ENCODE assay signal across 30 mouse cellular contexts in the genomic region with DNA sequence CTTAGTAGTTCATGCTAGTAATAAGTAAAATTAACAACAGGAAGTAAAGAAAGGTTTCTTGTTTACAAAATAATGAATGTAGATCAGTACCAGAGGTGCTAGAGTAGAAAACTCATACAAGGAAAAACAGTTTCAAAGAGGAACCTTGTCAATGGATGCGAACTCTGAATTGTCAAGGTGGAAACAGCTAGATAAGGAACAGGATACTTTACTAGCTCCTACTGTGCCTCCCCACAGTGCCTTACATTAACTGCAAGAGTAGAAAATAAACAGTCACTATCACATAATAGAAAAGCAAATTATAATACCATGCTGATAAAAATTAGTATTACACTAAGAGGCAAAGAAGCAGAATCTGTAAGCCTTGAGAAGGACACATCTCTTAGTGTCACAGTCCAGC. TPM values are rescaled to one million over a fixed set of nuclear protein-coding genes. Genes with fewer than 3 reads are reported as not detected.
DNase-seq lines count a peak whose midpoint lies in the region; ATAC-seq and TF ChIP-seq lines count a peak whose summit lies in the region.
"Had no signal": no experiment of that assay in that cellular context is flagged by ENCODE, and none has a peak within 500 bp of the region (broad histone marks: within the 10 kb centered on the region; RNA-seq: fewer than 3 reads in every experiment).

No protein-coding gene starts in this region.

- no peak for TF ChIP-seq POLR2A in MEL (IDR thresholded peaks at IDR 0.05; ENCODE audit: control insufficient read depth in 1 of 2, insufficient read depth in 1 of 2, low read depth in 1 of 2, low read length in 2 of 2, poor library complexity in 1 of 2)

- H3K27me3 ChIP-seq in G1E (ENCODE audit: insufficient read depth, low read length) (no peaks in the 10 kb centered on the region), MEL (ENCODE audit: control insufficient read depth in 1 of 2, insufficient read depth in 2 of 2, low read length in 2 of 2) (no peaks in the 10 kb centered on the region)
- no peaks in the 10 kb centered on the region for H3K27me3 ChIP-seq in liver, embryonic 15.5 days
- H3K27me3 ChIP-seq: embryonic facial prominence, embryonic 13.5 days; forebrain, embryonic 12.5 days; forebrain, embryonic 15.5 days; heart, embryonic 12.5 days; heart, embryonic 15.5 days; hindbrain, embryonic 13.5 days had no signal

- no peak overlapping the region for H3K4me2 ChIP-seq in liver, embryonic 15.5 days
- H3K4me2 ChIP-seq: embryonic facial prominence, embryonic 13.5 days; forebrain, embryonic 12.5 days; forebrain, embryonic 15.5 days; heart, embryonic 12.5 days; heart, embryonic 15.5 days; hindbrain, embryonic 13.5 days had no signal

- TF ChIP-seq RAD21 in MEL (IDR thresholded peaks at IDR 0.05; ENCODE audit: low read depth, low read length) = no peak

- H3K9me3 ChIP-seq in G1E (replicated peaks) (no peaks in the 10 kb centered on the region), MEL (replicated peaks; ENCODE audit: insufficient read depth, low read length) (no peaks in the 10 kb centered on the region)
- H3K9me3 ChIP-seq in liver, embryonic 15.5 days (replicated peaks) = no peaks in the 10 kb centered on the region
- H3K9me3 ChIP-seq: embryonic facial prominence, embryonic 10.5 days; embryonic facial prominence, embryonic 13.5 days; forebrain, embryonic 12.5 days; forebrain, embryonic 15.5 days; heart, embryonic 12.5 days; heart, embryonic 15.5 days; hindbrain, embryonic 10.5 days; hindbrain, embryonic 13.5 days had no signal

- H3K79me2 ChIP-seq in MEL (ENCODE audit: control insufficient read depth, insufficient read depth, low read length, poor library complexity) = no peaks in the 10 kb centered on the region

- peaks cover 13% of the 10 kb centered on the region for H3K4me1 ChIP-seq in G1E (ENCODE audit: insufficient read depth, low read depth, low read length)
- 0 out of 4 replicates have a peak, but pooled peaks cover 0 to 5% of the 10 kb centered on the region in 2 experiments for H3K4me1 ChIP-seq in MEL (ENCODE audit: control insufficient read depth in 1 of 2, insufficient read depth in 2 of 2, low read length in 2 of 2)
- no peaks in the 10 kb centered on the region; the same call in 1 of the 2 replicates for H3K4me1 ChIP-seq in liver, embryonic 15.5 days (replicated peaks)
- H3K4me1 ChIP-seq: embryonic facial prominence, embryonic 10.5 days; embryonic facial prominence, embryonic 13.5 days; forebrain, embryonic 12.5 days; forebrain, embryonic 15.5 days; heart, embryonic 12.5 days; heart, embryonic 15.5 days; hindbrain, embryonic 10.5 days; hindbrain, embryonic 13.5 days had no signal

- no peak for TF ChIP-seq CTCF in G1E (IDR thresholded peaks at IDR 0.05; ENCODE audit: low read depth, low read length)
- TF ChIP-seq CTCF in MEL (IDR thresholded peaks at IDR 0.05 in 2 of 3, conservative IDR thresholded peaks at IDR 0.05 in 1 of 3; ENCODE audit: control insufficient read depth in 1 of 3, insufficient read depth in 1 of 3, low read depth in 2 of 3, low read length in 3 of 3, poor library complexity in 1 of 3, severe bottlenecking in 1 of 3) = no peak

- peak; percentile 70 for ATAC-seq in G1E (ENCODE audit: extremely low read depth, insufficient number of reproducible peaks, low FRiP score, poor library complexity, severe bottlenecking)
- ATAC-seq in liver, embryonic 15.5 days (ENCODE audit: insufficient read depth) = peak; percentile 28; the same call in 1 of the 2 replicates
- ATAC-seq: activated CD4-positive, CD25-positive, alpha-beta regulatory T cell, adult 4 months; CD4-positive, CD25-positive, alpha-beta regulatory T cell, adult 4 months; forebrain, embryonic 15.5 days; hindbrain, embryonic 16.5 days had no signal

- H3K4me3 ChIP-seq in G1E (ENCODE audit: low read depth, low read length) (no peak overlapping the region), MEL (ENCODE audit: control insufficient read depth in 1 of 2, insufficient read depth in 1 of 2, low read depth in 2 of 2, low read length in 2 of 2) (no peak overlapping the region)
- H3K4me3 ChIP-seq in liver, embryonic 15.5 days (replicated peaks) = no peak overlapping the region
- H3K4me3 ChIP-seq: embryonic facial prominence, embryonic 10.5 days; embryonic facial prominence, embryonic 13.5 days; erythroblast, embryonic 14.5 days; forebrain, embryonic 12.5 days; forebrain, embryonic 15.5 days; heart, embryonic 12.5 days; heart, embryonic 15.5 days; hindbrain, embryonic 10.5 days; hindbrain, embryonic 13.5 days had no signal

- DNase-seq in G1E (ENCODE audit: low spot score) (no peak), MEL (ENCODE audit: low read depth, low spot score) (peak; percentile 73)
- DNase-seq in c-Kit-positive CD71-positive TER-119-positive erythroid progenitor cells, embryonic 14.5 days (ENCODE audit: low spot score) = peak; percentile 40
- no peak for DNase-seq in cerebellum, postnatal 4 days (ENCODE audit: low spot score in 2 of 2)
- no peak for DNase-seq in T-cell, adult 2 months (ENCODE audit: low spot score)
- DNase-seq in urinary bladder, postnatal 25 days (ENCODE audit: low spot score) = no peak
- DNase-seq: adrenal gland, adult 8-10 months; adrenal gland, postnatal 25 days; cerebellum, adult 11 months; cerebellum, adult 2 months; cerebellum, adult 9-11 months; cerebellum, postnatal 25 days; embryo, embryonic 11 days; gastrocnemius, postnatal 25 days; heart, adult 18-20 months; heart, postnatal 10 days; heart, postnatal 36 days had no signal

- TF ChIP-seq EP300 in MEL (IDR thresholded peaks at IDR 0.05; ENCODE audit: low read depth in 1 of 2, low read length in 2 of 2) = peak; percentile 62 to 68

- H3K27ac ChIP-seq in MEL (ENCODE audit: control insufficient read depth, low read depth, low read length) = no peak overlapping the region
- no peak overlapping the region for H3K27ac ChIP-seq in liver, embryonic 15.5 days (replicated peaks)
- H3K27ac ChIP-seq: embryonic facial prominence, embryonic 10.5 days; embryonic facial prominence, embryonic 13.5 days; forebrain, embryonic 12.5 days; forebrain, embryonic 15.5 days; heart, embryonic 15.5 days; hindbrain, embryonic 10.5 days; hindbrain, embryonic 13.5 days had no signal

- WGBS in liver, embryonic 15.5 days (ENCODE audit: insufficient replicate concordance) = 52% methylated on average over 1 of the region's 1 CpGs

- no peak overlapping the region for H3K9ac ChIP-seq in MEL (ENCODE audit: control insufficient read depth, low read depth, low read length, poor library complexity, severe bottlenecking)
- H3K9ac ChIP-seq in liver, embryonic 15.5 days = no peak overlapping the region
- H3K9ac ChIP-seq: embryonic facial prominence, embryonic 13.5 days; forebrain, embryonic 12.5 days; forebrain, embryonic 15.5 days; heart, embryonic 12.5 days; heart, embryonic 15.5 days; hindbrain, embryonic 13.5 days had no signal

- H3K36me3 ChIP-seq in G1E (replicated peaks) (peaks cover 60% of the 10 kb centered on the region), MEL (ENCODE audit: control insufficient read depth in 1 of 2, insufficient read depth in 2 of 2, low read length in 2 of 2) (peaks cover 6 to 20% of the 10 kb centered on the region in 2 experiments)
- peaks cover 44% of the 10 kb centered on the region for H3K36me3 ChIP-seq in liver, embryonic 15.5 days (replicated peaks)

TF ChIP-seq in MEL, 35 proteins besides CTCF, POLR2A, EP300 and RAD21:
- no peak for TF ChIP-seq MAFK (IDR thresholded peaks at IDR 0.05; ENCODE audit: borderline replicate concordance, low read depth, low read length)
- TF ChIP-seq TAL1 (IDR thresholded peaks at IDR 0.05; ENCODE audit: low read length) = peak; percentile 70
- 0 out of 2 replicates have a peak, but pooled peaks have one; percentile 15 for TF ChIP-seq SIN3A (IDR thresholded peaks at IDR 0.05; ENCODE audit: low read length)
- peak; percentile 78 for TF ChIP-seq GATA1 (IDR thresholded peaks at IDR 0.05; ENCODE audit: low read depth, low read length)
- TF ChIP-seq TCF12 (IDR thresholded peaks at IDR 0.05; ENCODE audit: low read depth, low read length) = peak; percentile 45; the same call in 1 of the 2 replicates
- no peak for TF ChIP-seq MYC (IDR thresholded peaks at IDR 0.05; ENCODE audit: low read depth, low read length)
TF ChIP-seq in MEL: peak in this region for 4.

RNA-seq across cellular contexts. Expression of gene Trmt11, which starts 14.9 kb away (rescaled TPM):
- total RNA-seq in G1E (2014; fragmentation: Nextera tagmentation) (33.9 and 38.4 TPM in 2 replicates), G1E (2017) (39.6 and 44.5 TPM in 2 replicates), MEL (2012; rRNA removed) (22.6 and 23.4 TPM in 2 replicates)
- polyA plus RNA-seq in G1E (2012) (2.5 and 4.5 TPM in 2 replicates), MEL (2012; ENCODE audit: insufficient read depth in 1 of 2, insufficient read length in 2 of 2, low read depth in 1 of 2, low replicate concordance in 2 of 2, missing spikeins in 1 of 2) (10 to 100 TPM in 1 of 2 experiments, not detected in 1; 15.8 TPM)
- 13.4 and 14.7 TPM in 2 replicates for polyA plus RNA-seq in liver, embryonic 15.5 days (2015; fragmentation: Nextera tagmentation; extraction: Ambion mirVana)

RNA-seq across cellular contexts. Expression of gene Hint3, which starts 43.7 kb away (rescaled TPM):
- total RNA-seq in G1E (2014; fragmentation: Nextera tagmentation) (14.8 and 19.2 TPM in 2 replicates), G1E (2017) (17.8 and 19.3 TPM in 2 replicates), MEL (2012; rRNA removed) (6.8 and 7.7 TPM in 2 replicates)
- polyA plus RNA-seq in G1E (2012) (10.2 and 11.5 TPM in 2 replicates), MEL (2012; ENCODE audit: insufficient read depth in 1 of 2, insufficient read length in 2 of 2, low read depth in 1 of 2, low replicate concordance in 2 of 2, missing spikeins in 1 of 2) (1 to 10 TPM in 1 of 2 experiments, not detected in 1; 6.4 TPM)
- polyA plus RNA-seq in liver, embryonic 15.5 days (2015; fragmentation: Nextera tagmentation; extraction: Ambion mirVana) = 13.3 and 15.6 TPM in 2 replicates

Comparison
In these comparisons a context has a peak if more than half of its experiments do, and no peak if none do; other contexts are left out.
1. DNase-seq: peak in MEL (single experiment) and c-Kit-positive CD71-positive TER-119-positive erythroid progenitor cells, embryonic 14.5 days (single experiment); none in G1E (single experiment), cerebellum, postnatal 4 days (0 of 2), T-cell, adult 2 months (single experiment) and urinary bladder, postnatal 25 days (single experiment).